Mouse (Mus musculus): ENCODE measurements around the gene Eif4e.
"Not testable (repeated sequence)": the region's sequence is repeated elsewhere in the genome, so short reads cannot be mapped to it uniquely, and the experiment has no call there.

Eif4e gene

DNA sequence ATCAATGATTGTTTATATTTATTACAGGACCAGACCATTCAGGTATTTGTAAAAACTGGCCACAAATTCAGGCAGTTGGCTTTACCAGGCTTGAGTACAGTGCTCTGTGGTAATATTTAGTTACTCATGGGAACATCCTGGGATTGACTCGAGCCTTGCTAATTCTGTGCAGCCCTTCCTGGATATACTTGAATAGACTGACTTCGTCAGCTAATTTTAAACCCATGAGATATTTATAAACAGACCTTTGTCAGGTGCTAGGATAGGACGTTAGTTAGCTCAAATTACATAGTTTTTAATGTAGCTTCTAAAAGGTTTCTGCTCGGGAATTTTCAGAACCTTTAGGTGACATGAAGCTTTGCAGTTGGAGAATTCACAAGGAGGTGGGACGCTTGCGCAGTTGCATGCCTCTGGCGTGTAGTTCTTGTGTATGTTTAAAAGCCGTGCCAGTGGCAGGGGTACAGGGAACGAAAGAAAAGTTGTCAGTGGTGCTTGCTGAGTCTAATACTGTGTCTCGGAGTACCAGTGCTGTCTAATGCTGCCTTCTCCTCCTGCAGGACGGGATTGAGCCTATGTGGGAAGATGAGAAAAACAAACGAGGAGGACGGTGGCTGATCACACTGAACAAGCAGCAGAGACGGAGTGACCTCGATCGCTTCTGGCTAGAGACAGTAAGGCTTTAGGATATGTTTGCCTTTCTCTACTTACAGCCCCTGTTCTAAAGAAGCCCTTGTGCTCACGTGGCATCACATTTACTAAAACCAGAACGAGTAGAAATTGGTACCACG lies 24.6 kb downstream of the Eif4e start:
- in situ Hi-C loops (cut with MboI; ENCODE audit: unreplicated experiment in 2 of 2), result no loop called here

DNA sequence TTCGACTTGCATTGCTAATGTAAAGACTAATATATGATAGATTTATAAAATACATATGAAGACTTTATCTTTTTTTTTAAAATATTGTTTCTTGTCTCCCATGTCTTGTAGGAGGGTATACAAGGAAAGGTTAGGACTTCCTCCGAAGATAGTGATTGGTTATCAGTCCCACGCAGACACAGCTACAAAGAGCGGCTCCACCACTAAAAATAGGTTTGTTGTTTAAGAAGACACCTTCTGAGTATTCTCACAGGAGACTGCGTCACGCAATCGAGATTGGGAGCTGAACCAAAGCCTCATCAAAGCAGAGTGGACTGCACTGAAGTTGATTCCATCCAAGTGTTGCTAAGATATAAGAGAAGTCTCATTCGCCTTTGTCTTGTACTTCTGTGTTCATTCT lies 29.3 kb downstream of the Eif4e start:
- in situ Hi-C loops (cut with MboI; ENCODE audit: unreplicated experiment in 2 of 2), result not testable (repeated sequence)

DNA sequence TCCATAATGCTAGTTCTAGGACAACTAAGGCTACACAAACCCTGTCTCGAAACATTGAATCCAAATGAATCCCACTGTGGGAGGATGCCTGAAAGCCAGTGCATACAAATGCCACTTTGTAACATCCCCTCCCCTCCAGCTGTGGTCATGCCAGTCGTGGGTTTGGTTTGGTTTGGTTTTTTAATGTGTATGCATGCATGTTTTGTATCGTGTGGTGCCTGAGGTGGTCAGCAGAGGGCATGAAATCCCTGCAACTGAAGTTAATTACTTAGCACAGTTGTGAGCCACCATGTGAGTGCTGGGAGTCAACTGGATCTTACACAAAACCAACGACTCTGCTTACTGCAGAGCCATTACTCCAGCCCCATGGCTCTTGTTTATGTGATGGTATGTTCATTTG lies 32.5 kb downstream of the Eif4e start:
- in situ Hi-C loops (cut with MboI; ENCODE audit: unreplicated experiment in 2 of 2), result no loop called here

DNA sequence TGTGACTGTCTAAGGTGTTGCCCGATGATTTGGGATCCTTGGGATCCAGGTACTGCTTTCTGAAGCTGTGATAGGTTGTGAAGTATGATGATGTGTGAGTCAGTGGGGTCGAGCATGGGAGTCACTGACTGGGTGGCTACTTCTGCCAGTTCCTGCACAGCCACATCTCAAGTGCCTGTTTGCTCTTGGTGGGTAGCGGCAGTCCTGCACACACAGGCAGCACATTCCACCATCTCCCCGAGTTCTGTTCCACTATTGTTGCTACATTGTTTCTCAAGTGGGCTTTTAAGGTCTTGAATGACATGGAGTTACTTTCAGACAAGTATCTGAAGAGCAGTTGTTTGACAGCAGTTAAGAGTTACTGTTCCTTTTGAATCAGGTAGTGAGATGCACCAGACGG lies 34.3 kb downstream of the Eif4e start:
- in situ Hi-C loops (cut with MboI; ENCODE audit: unreplicated experiment in 2 of 2), result no loop called here

DNA sequence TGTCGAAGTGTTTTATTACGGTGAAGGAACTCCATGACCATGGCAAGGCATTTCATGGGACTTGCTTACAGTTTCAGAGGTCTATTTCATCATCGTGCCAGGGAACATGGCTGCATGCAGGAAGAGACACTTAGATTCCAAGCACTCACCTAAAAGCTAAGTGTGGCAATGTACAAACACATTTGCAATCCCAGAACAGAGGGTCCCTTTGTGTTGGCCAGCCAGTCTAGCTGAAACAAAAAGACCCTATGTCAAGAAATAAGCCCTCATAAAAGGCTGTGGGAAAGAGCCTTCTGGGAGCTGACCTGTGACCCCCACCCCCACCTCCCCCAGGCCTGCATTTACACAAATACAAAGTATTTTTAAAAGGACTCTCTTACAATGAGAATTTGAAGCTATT lies 34.9 kb downstream of the Eif4e start:
- in situ Hi-C loops (cut with MboI; ENCODE audit: unreplicated experiment in 2 of 2), result no loop called here

DNA sequence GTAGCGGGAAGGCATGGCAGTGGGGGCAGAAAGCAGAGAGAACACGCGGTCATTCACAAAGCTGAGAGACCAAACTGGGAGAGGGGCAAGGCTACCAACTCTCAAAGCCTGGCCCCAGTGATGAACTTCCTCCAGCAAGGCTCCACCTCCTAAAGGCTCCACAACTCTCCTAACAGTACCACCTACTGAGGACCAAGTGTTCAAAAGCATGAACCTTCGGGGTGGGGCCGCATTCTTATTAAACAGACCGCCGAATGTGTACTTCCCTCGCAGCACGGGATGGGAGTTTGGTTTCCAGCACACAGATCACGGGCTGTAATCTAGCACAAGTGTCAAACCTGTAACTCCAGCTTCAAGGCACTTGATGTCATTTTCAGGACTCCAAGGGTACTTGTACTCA lies 52.9 kb downstream of the Eif4e start:
- in situ Hi-C loops (cut with MboI; ENCODE audit: unreplicated experiment in 2 of 2), result no loop called here

DNA sequence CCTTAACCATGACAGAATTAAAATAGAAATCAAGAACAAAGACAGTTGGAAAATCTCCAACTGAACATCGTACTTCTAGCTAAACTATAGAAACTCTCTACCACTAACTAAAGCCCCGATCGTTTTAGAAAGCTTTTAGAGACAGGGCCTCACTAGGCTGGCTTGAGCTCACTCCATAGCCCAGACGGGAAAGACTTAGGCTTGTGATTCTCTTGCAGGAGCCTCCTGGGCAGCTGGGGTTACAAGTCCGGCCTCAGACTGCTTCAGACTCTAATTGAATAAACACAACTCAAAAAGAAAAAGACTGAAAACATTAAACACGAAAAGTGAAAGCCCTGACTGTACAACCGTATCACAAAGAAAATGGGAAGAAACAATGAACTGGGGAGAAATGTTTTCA lies 60.2 kb downstream of the Eif4e start:
- in situ Hi-C loops (cut with MboI; ENCODE audit: unreplicated experiment in 2 of 2), result no loop called here

DNA sequence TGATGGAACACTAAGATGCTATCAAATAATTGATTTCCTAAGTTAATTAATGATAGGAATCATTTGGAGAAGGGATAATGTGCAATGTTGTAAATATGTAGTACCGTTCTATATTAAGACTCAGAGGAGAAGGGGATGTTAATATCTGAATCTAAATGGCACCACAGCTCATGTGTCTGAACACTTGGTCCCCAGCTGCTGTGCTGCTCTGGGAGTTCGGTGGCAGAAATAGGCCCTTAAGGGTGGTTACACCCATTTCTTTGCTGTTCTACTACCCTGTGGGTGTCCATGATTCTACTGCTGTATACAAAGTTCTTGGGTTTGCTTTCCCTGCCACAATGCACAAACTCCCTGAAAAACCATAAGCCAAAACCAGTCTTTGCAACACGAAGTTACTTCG lies 61.2 kb downstream of the Eif4e start:
- in situ Hi-C loops (cut with MboI; ENCODE audit: unreplicated experiment in 2 of 2), result no loop called here

DNA sequence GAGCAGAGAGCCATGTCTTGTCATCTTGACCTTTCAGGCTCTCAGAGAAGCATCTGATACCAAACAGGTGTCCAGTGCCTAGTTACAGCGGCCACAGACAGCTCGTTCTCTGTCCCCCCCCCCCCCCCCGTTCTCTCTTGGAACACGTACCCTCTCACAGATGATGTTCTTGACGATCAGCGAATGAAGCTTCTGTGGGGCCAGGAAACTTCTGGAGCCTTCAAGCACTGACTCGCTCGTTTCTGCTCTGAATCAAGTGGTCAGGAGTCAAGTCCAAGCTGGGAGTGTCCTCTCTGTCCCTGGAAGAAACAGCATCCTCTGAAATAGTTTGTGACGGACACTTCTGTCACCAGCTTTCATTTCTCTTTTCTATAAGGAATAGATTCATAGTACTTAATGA lies 62.0 kb downstream of the Eif4e start:
- in situ Hi-C loops (cut with MboI; ENCODE audit: unreplicated experiment in 2 of 2), result no loop called here

DNA sequence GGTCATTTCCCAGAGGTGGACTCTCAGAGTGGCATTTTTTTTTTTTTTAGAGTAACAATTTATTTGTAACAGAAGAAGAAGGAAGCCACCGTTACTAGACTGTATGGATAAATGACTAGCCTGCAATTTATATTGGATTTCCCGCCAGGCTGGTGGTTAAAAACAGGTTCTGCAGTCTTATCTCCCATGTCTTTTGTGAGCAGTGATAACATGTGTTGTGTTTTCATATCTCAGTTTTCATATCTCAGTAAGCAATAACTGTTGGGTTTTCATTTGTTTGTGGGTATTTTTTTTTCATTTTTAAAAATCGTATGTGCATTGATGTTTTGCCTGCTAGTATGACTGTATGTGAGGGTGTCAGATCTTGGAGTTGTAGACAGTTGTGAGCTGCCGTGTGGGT lies 65.0 kb downstream of the Eif4e start:
- in situ Hi-C loops (cut with MboI; ENCODE audit: unreplicated experiment in 2 of 2), result no loop called here

DNA sequence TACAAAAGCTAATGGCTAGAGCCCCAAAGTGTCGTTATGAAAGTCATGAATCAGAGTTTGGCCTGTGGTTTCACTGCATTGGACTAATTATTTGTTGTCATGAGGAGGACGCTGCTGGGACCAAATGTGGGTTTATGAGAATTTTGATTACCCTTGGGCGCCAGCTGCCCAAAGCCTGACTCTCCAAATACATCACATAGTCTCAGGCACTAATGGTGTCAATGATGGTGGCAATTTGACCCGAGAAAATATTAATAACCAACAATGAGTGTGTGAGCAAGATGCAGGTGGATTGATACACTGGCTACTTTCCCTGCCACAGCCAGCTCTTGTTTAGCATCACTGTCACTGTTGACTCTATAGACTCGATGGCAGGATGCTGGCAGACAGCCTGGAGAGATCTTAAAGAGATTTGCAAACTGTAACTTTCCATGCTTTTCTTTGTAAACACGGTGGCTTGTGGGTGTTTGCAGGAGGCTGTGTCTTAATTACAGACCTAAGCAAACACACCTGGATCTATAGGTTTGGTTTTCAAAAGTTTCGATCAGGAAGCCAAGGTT lies 65.9 kb downstream of the Eif4e start:
- in situ Hi-C loops (cut with MboI; ENCODE audit: unreplicated experiment in 2 of 2), result no loop called here

DNA sequence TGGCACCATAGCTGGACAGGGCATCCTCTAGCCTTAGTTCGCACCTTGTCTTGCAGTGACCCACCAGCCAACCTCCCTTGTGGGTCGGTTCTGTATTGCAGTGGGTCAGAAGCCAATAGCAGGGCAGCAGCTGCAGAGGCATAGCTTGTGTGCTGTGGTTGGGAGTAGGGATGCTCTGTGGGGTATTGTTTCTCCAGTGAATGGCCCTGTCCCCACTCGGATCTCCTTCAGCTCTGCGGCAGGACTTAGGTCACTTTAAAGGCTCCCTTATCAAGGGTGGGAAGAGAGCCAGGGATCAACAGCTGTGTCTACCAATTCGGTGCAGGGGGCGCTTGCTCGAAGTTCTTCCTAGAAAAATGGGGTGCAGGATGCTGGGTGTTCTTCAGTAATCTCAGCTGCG lies 67.2 kb downstream of the Eif4e start:
- in situ Hi-C loops (cut with MboI; ENCODE audit: unreplicated experiment in 2 of 2), result no loop called here

DNA sequence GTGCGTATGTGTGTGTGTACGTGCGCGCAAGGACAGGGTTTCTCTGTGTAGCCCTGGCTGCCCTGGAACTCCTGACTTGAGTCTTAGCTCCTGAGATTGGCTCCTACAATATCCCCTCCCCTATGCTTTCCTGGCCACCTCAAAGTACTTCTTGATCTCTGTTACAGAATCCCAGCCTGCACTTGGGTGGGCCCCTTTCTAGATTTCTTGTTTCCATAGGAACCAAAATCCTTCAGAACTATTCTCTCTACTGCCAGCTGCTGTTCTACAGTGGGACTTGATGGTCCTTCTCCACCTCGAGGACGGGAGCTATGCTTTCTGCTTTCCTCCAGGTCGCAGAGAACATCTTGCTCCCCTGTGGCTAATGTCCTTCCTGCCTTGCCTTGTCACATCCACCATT lies 67.9 kb downstream of the Eif4e start:
- in situ Hi-C loops (cut with MboI; ENCODE audit: unreplicated experiment in 2 of 2), result no loop called here

DNA sequence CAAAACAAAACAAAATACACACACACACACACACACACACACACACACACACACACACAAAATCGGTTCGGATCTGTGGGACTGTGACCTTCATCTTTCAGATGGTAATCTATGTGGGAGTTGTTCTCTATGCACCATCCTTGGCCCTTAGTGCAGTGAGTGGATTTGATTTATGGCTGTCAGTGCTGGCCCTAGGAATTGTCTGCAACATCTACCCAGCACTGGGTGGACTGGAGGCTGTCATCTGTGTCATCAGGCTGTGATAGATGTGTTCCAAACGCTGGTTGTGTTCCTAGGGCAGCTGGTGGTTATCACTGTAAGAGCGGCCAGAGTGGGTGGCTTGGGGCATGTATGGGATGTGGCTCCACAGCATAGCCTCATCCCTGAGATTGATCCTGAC lies 75.1 kb downstream of the Eif4e start:
- in situ Hi-C loops (cut with MboI; ENCODE audit: unreplicated experiment in 2 of 2), result loop anchor here in 1 of 2 experiments (25.0 kb wide), 1 partner anchor 414 kb away; the partner anchor contains the start of gene 4930579F01Rik

DNA sequence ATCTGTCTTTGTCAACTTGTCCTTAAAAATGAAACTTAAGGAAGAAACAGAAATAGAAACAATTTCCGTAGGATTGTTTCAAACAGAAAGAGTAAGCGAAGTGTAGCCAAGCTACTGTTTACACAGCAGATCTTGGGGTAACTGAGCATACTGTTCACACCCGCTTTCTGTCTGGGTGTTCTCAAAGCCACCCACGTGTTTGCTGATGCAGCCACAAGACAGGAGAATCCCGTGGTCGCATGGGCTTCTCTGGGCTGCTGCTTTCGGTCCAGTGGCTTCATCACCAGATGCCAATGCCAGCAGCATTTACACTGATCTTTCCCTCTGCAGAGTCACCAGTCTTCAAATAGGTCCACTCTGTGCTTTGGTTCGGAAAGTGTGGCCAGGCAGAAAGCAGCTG lies 79.2 kb downstream of the Eif4e start:
- in situ Hi-C loops (cut with MboI; ENCODE audit: unreplicated experiment in 2 of 2), result loop anchor here in 1 of 2 experiments (25.0 kb wide), 1 partner anchor 418 kb away; the partner anchor contains the start of gene 4930579F01Rik

DNA sequence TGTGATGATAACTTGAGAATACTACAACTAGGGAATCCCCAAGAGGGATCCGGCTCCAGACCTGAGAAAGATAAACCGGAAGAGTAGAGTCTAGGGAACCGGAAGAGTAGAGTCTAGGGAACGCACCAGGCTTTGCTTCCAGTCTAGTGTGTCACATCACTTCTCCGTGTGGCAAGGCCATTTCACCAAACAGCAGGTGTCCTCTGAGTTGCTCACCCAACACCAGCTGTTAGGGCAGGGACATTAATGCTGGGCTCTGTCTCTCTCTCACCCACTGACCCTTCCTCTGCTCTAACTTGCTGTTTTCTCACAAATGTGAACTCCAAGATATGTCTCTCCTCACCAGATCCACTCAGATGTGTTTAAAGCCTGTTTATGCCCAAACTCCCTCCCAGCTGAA lies 82.7 kb downstream of the Eif4e start:
- in situ Hi-C loops (cut with MboI; ENCODE audit: unreplicated experiment in 2 of 2), result loop anchor here in 1 of 2 experiments (25.0 kb wide), 1 partner anchor 421 kb away; the partner anchor contains the start of gene 4930579F01Rik
